Mouse (Mus musculus) myocyte (in vitro differentiated cells): ENCODE data around the gene Arhgef3. TPM values are rescaled to one million over a fixed set of nuclear protein-coding genes. Genes with fewer than 3 reads are reported as not detected.

Experiments used
- H3K27me3 ChIP-seq: one replicate; pipeline ENCODE4 v1.6.1; 2011; ENCODE audit not compliant: control insufficient read depth, insufficient read depth, insufficient read length
- H3K36me3 ChIP-seq: one replicate; pipeline ENCODE4 v1.6.1; 2011; ENCODE audit not compliant: control insufficient read depth, insufficient read depth
- H3K4me2 ChIP-seq: one replicate; pipeline ENCODE4 v1.6.1; 2011; ENCODE audit warnings: low read depth, control low read depth
- H3K4me3 ChIP-seq: one replicate; pipeline ENCODE4 v1.5.1; 2011; ENCODE audit warnings: mild to moderate bottlenecking, control low read depth, moderate library complexity
- H3K79me2 ChIP-seq: one replicate; pipeline ENCODE4 v1.6.1; 2011; ENCODE audit not compliant: control insufficient read depth, insufficient read depth
- H3ac ChIP-seq: one replicate; pipeline ENCODE4 v1.6.1; 2011; ENCODE audit not compliant: control insufficient read depth, insufficient read length
- CEBPB ChIP-seq: IDR thresholded peaks from 2 replicates; pipeline ENCODE4 v1.6.1; 2011; ENCODE audit warnings: mild to moderate bottlenecking, moderate library complexity; ENCODE audit not compliant: poor library complexity, insufficient read depth, severe bottlenecking
- E2F4 ChIP-seq: IDR thresholded peaks from one replicate; pipeline ENCODE4 v1.6.1; 2011; ENCODE audit warnings: mild to moderate bottlenecking, control low read depth, moderate library complexity; ENCODE audit not compliant: insufficient read depth
- MAX ChIP-seq: IDR thresholded peaks from one replicate; pipeline ENCODE4 v1.6.1; 2011; ENCODE audit warnings: low read depth, mild to moderate bottlenecking, control low read depth
- MYOD1 ChIP-seq, 3 experiments: IDR thresholded peaks; one replicate each; pipeline ENCODE4 v1.6.1; 2011; ENCODE audit warnings: control low read depth in 2 of 3, low read depth in 2 of 3, mild to moderate bottlenecking in 2 of 3, moderate library complexity in 1 of 3; ENCODE audit not compliant: insufficient read length in 2 of 3, control insufficient read depth in 1 of 3
- MYOG ChIP-seq, 3 experiments: IDR thresholded peaks; one replicate each; pipeline ENCODE4 v1.6.1; 2011; ENCODE audit warnings: control low read depth in 2 of 3, low read depth in 2 of 3, mild to moderate bottlenecking in 2 of 3; ENCODE audit not compliant: insufficient read length in 2 of 3, control insufficient read depth in 1 of 3, insufficient read depth in 1 of 3
- POLR2A ChIP-seq: IDR thresholded peaks from one replicate; pipeline ENCODE4 v1.6.1; 2011; ENCODE audit warnings: low read depth, mild to moderate bottlenecking, control low read depth, moderate library complexity; ENCODE audit not compliant: insufficient read length
- POLR2AphosphoS2 ChIP-seq: IDR thresholded peaks from one replicate; pipeline ENCODE4 v1.6.1; 2011; ENCODE audit warnings: low read depth, control low read depth; ENCODE audit not compliant: insufficient read length
- REST ChIP-seq: IDR thresholded peaks from one replicate; pipeline ENCODE4 v1.6.1; 2011; ENCODE audit warnings: mild to moderate bottlenecking, control low read depth, moderate library complexity; ENCODE audit not compliant: insufficient read depth, insufficient read length
- SRF ChIP-seq: IDR thresholded peaks from one replicate; pipeline ENCODE4 v1.6.1; 2011; ENCODE audit warnings: low read depth; ENCODE audit not compliant: control insufficient read depth, insufficient read length
- TCF12 ChIP-seq: IDR thresholded peaks from one replicate; pipeline ENCODE4 v1.6.1; 2011; ENCODE audit warnings: mild to moderate bottlenecking, control low read depth; ENCODE audit not compliant: poor library complexity, insufficient read depth, severe bottlenecking
- TCF3 ChIP-seq: IDR thresholded peaks from one replicate; pipeline ENCODE4 v1.6.1; 2011; ENCODE audit warnings: low read depth, control low read depth; ENCODE audit not compliant: insufficient read length
- USF1 ChIP-seq: IDR thresholded peaks from one replicate; pipeline ENCODE4 v1.6.1; 2011; ENCODE audit warnings: low read depth, mild to moderate bottlenecking, control low read depth, moderate library complexity
- polyA plus RNA-seq: library from polyadenylated mRNA; unstranded; fragments of >200 nt; fragmentation: generic; extraction: Trizol; gene quantifications from one replicate; pipeline ENCODE4 v1.2.1, GENCODE M21; 2012; ENCODE audit warnings: missing spikeins

Gene Arhgef3
- polyA plus RNA-seq, 1 experiment: 6.6 TPM

GRCm38 (mm10) chr14:27355937-27356336 lies 241.2 kb downstream of the Arhgef3 start:
- no peak overlapping the region for H3K4me3 ChIP-seq
- H3K79me2 ChIP-seq: no peaks in the 10 kb centered on the region
- no peak overlapping the region for H3K4me2 ChIP-seq
- no peaks in the 10 kb centered on the region for H3K36me3 ChIP-seq
- no peaks in the 10 kb centered on the region for H3K27me3 ChIP-seq
- H3ac ChIP-seq: no peak overlapping the region
- TF ChIP-seq MYOG (IDR thresholded peaks at IDR 0.05; ENCODE audit: control insufficient read depth in 1 of 3, insufficient read depth in 1 of 3, insufficient read length in 2 of 3, low read depth in 2 of 3): no peak
- TF ChIP-seq TCF12: no peak
- no peak for TF ChIP-seq TCF3
- TF ChIP-seq MAX: no peak
- no peak for TF ChIP-seq POLR2A
- no peak for TF ChIP-seq E2F4

- Histone ChIP-seq H3K79me2 (no peaks in the 10 kb centered on the region), H3ac (no peak overlapping the region), H3K27me3 (no peaks in the 10 kb centered on the region), H3K4me3 (no peak overlapping the region), H3K4me2 (no peak overlapping the region), H3K36me3 (no peaks in the 10 kb centered on the region)
- TF ChIP-seq MYOD1 (IDR thresholded peaks at IDR 0.05; ENCODE audit: control insufficient read depth in 1 of 3, insufficient read length in 2 of 3, low read depth in 2 of 3) (no peak), TCF12 (no peak), E2F4 (no peak)
These were observed 242.4 kb downstream of the Arhgef3 start for GRCm38 (mm10) chr14:27357139-27357538.

GRCm38 (mm10) chr14:27358202-27358601 lies 243.5 kb downstream of the Arhgef3 start:
- no peak overlapping the region for H3K4me3 ChIP-seq
- H3K36me3 ChIP-seq: no peaks in the 10 kb centered on the region
- no peak overlapping the region for H3K4me2 ChIP-seq
- H3K27me3 ChIP-seq: no peaks in the 10 kb centered on the region
- H3K79me2 ChIP-seq: no peaks in the 10 kb centered on the region
- TF ChIP-seq REST (no peak), POLR2A (no peak), E2F4 (no peak), TCF12 (no peak), MAX (no peak), POLR2AphosphoS2 (no peak), MYOD1 (IDR thresholded peaks at IDR 0.05; ENCODE audit: control insufficient read depth in 1 of 3, insufficient read length in 2 of 3, low read depth in 2 of 3) (no peak), CEBPB (no peak), USF1 (no peak), TCF3 (no peak), SRF (no peak), MYOG (IDR thresholded peaks at IDR 0.05; ENCODE audit: control insufficient read depth in 1 of 3, insufficient read depth in 1 of 3, insufficient read length in 2 of 3, low read depth in 2 of 3) (no peak)
- no peak overlapping the region for H3ac ChIP-seq

GRCm38 (mm10) chr14:27360849-27361248 lies 246.2 kb downstream of the Arhgef3 start:
- H3K79me2 ChIP-seq: no peaks in the 10 kb centered on the region
- no peak for TF ChIP-seq TCF12
- no peak for TF ChIP-seq POLR2AphosphoS2
- TF ChIP-seq MYOG (IDR thresholded peaks at IDR 0.05; ENCODE audit: control insufficient read depth in 1 of 3, insufficient read depth in 1 of 3, insufficient read length in 2 of 3, low read depth in 2 of 3): no peak
- H3ac ChIP-seq: no peak overlapping the region
- H3K4me2 ChIP-seq: peak overlapping the region; percentile 25
- no peak overlapping the region for H3K4me3 ChIP-seq
- H3K36me3 ChIP-seq: no peaks in the 10 kb centered on the region
- H3K27me3 ChIP-seq: no peaks in the 10 kb centered on the region

- no peaks in the 10 kb centered on the region for H3K79me2 ChIP-seq
- H3K27me3 ChIP-seq: no peaks in the 10 kb centered on the region
- no peaks in the 10 kb centered on the region for H3K36me3 ChIP-seq
- no peak overlapping the region for H3K4me3 ChIP-seq
- peak overlapping the region; percentile 12 for H3K4me2 ChIP-seq
- no peak for TF ChIP-seq REST
- no peak for TF ChIP-seq MYOD1 (IDR thresholded peaks at IDR 0.05; ENCODE audit: control insufficient read depth in 1 of 3, insufficient read length in 2 of 3, low read depth in 2 of 3)
- no peak for TF ChIP-seq TCF12
- TF ChIP-seq MYOG (IDR thresholded peaks at IDR 0.05; ENCODE audit: control insufficient read depth in 1 of 3, insufficient read depth in 1 of 3, insufficient read length in 2 of 3, low read depth in 2 of 3): no peak
- TF ChIP-seq POLR2A: no peak
- TF ChIP-seq TCF3: no peak
- no peak for TF ChIP-seq MAX
- no peak for TF ChIP-seq E2F4
- no peak for TF ChIP-seq USF1
- H3ac ChIP-seq: no peak overlapping the region
These were observed 246.8 kb downstream of the Arhgef3 start for GRCm38 (mm10) chr14:27361514-27361913.

- H3K27me3 ChIP-seq: no peaks in the 10 kb centered on the region
- H3ac ChIP-seq: no peak overlapping the region
- TF ChIP-seq USF1 (no peak), POLR2AphosphoS2 (no peak), TCF3 (no peak), MAX (no peak), E2F4 (no peak), POLR2A (no peak), MYOD1 (IDR thresholded peaks at IDR 0.05; ENCODE audit: control insufficient read depth in 1 of 3, insufficient read length in 2 of 3, low read depth in 2 of 3) (no peak), REST (no peak), MYOG (IDR thresholded peaks at IDR 0.05; ENCODE audit: control insufficient read depth in 1 of 3, insufficient read depth in 1 of 3, insufficient read length in 2 of 3, low read depth in 2 of 3) (no peak), SRF (no peak), TCF12 (no peak), CEBPB (no peak)
- no peaks in the 10 kb centered on the region for H3K79me2 ChIP-seq
- H3K4me2 ChIP-seq: no peak overlapping the region
- H3K4me3 ChIP-seq: no peak overlapping the region
- H3K36me3 ChIP-seq: no peaks in the 10 kb centered on the region
These were observed 250.1 kb downstream of the Arhgef3 start for GRCm38 (mm10) chr14:27364668-27365257.
